Mouse (Mus musculus) hindbrain, embryonic 10.5 days (tissue): ENCODE measurements around the gene Dnajc9. TPM values are rescaled to one million over a fixed set of nuclear protein-coding genes. Genes with fewer than 3 reads are reported as not detected.

Experiments used
- DNase-seq: peaks from one replicate; pipeline ENCODE4 v3.0.0-alpha.2; 2017; ENCODE audit warnings: low spot score
- H3K27ac ChIP-seq: fragments of 300-500 bp; sonication (generic); 2 replicates; pipeline ENCODE4 v1.5.1; 2016; ENCODE audit warnings: mild to moderate bottlenecking, moderate library complexity
- H3K27me3 ChIP-seq: fragments of 300-500 bp; sonication (generic); 2 replicates; pipeline ENCODE4 v1.6.1; 2016; ENCODE audit warnings: mild to moderate bottlenecking; ENCODE audit not compliant: poor library complexity, insufficient read depth, severe bottlenecking
- H3K36me3 ChIP-seq: fragments of 300-500 bp; sonication (generic); 2 replicates; pipeline ENCODE4 v1.6.1; 2016; ENCODE audit warnings: mild to moderate bottlenecking, moderate library complexity
- H3K4me1 ChIP-seq: fragments of 300-500 bp; sonication (generic); replicated peaks from 2 replicates; pipeline ENCODE4 v1.6.1; 2016; ENCODE audit warnings: mild to moderate bottlenecking
- H3K4me3 ChIP-seq: fragments of 300-500 bp; sonication (generic); 2 replicates; pipeline ENCODE4 v1.5.1; 2016; ENCODE audit warnings: mild to moderate bottlenecking, moderate library complexity
- H3K9me3 ChIP-seq: fragments of 300-500 bp; sonication (generic); 2 replicates; pipeline ENCODE4 v1.6.1; 2016; ENCODE audit warnings: mild to moderate bottlenecking, moderate library complexity
- WGBS: fragments of 180-500 bp; shearing (Covaris S2); methylation state at CpG from one replicate; pipeline ENCODE4 v1.1.7; 2016; 5-methylcytosine and 5-hydroxymethylcytosine counted together
- polyA plus RNA-seq: library from polyadenylated mRNA; unstranded; fragments of >200 nt; fragmentation: Nextera tagmentation; extraction: Ambion mirVana; gene quantifications from 2 replicates; pipeline ENCODE4 v1.2.1, GENCODE M21; 2016

Gene Dnajc9
- polyA plus RNA-seq, 1 experiment from 2014 or later: 226 TPM

- Histone ChIP-seq H3K4me1 (no peaks in the 10 kb centered on the region), H3K36me3 (peaks cover 87% of the 10 kb centered on the region), H3K27ac (no peak overlapping the region), H3K27me3 (no peaks in the 10 kb centered on the region), H3K9me3 (no peaks in the 10 kb centered on the region), H3K4me3 (no peak overlapping the region)
- DNase-seq: no peak
- WGBS: 87% methylated on average over 7 of the region's 7 CpGs
Observed at GRCm38 (mm10) chr14:20340866-20341265, 47.8 kb downstream of the Dnajc9 start.

- no peaks in the 10 kb centered on the region for H3K27me3 ChIP-seq
- H3K4me3 ChIP-seq: no peak overlapping the region
- H3K4me1 ChIP-seq: no peaks in the 10 kb centered on the region
- H3K27ac ChIP-seq: no peak overlapping the region
- WGBS: 81% methylated on average over 8 of the region's 8 CpGs
- peaks cover 87% of the 10 kb centered on the region for H3K36me3 ChIP-seq
- H3K9me3 ChIP-seq: no peaks in the 10 kb centered on the region
- DNase-seq: no peak
Observed at GRCm38 (mm10) chr14:20340149-20340548, 48.6 kb downstream of the Dnajc9 start.

GRCm38 (mm10) chr14:20339415-20339814, 49.3 kb downstream of the Dnajc9 start:
- no peak overlapping the region for H3K27ac ChIP-seq
- H3K27me3 ChIP-seq: no peaks in the 10 kb centered on the region
- no peaks in the 10 kb centered on the region for H3K4me1 ChIP-seq
- no peak overlapping the region for H3K4me3 ChIP-seq
- WGBS: 96% methylated on average over 5 of the region's 5 CpGs
- peaks cover 87% of the 10 kb centered on the region for H3K36me3 ChIP-seq
- no peak for DNase-seq
- H3K9me3 ChIP-seq: no peaks in the 10 kb centered on the region

Other genes with a start within 250 kb of the Dnajc9 start
- gene Kcnk5, start 207.1 kb downstream of the Dnajc9 start, polyA plus RNA-seq: 12.4 and 13.5 TPM in 2 replicates
- gene Kcnk16, start 119.7 kb downstream of the Dnajc9 start, polyA plus RNA-seq: 0.09 and 0.20 TPM in 2 replicates
- gene Nudt13, start 94.2 kb downstream of the Dnajc9 start, polyA plus RNA-seq: 10.1 and 10.9 TPM in 2 replicates
- gene Ecd, start 40.8 kb downstream of the Dnajc9 start, polyA plus RNA-seq: 64.0 and 71.1 TPM in 2 replicates
- gene Fam149b, start 40.7 kb downstream of the Dnajc9 start, polyA plus RNA-seq: 45.0 and 46.7 TPM in 2 replicates
- gene Mrps16, start 4.7 kb upstream of the Dnajc9 start, polyA plus RNA-seq: 82.3 and 82.6 TPM in 2 replicates
- 1.0 and 1.3 TPM in 2 replicates for gene Cfap70, start 63.3 kb upstream of the Dnajc9 start, polyA plus RNA-seq
- 12.8 and 16.2 TPM in 2 replicates for gene Anxa7, start 91.2 kb upstream of the Dnajc9 start, polyA plus RNA-seq
- gene Mss51, start 108.0 kb upstream of the Dnajc9 start, polyA plus RNA-seq: 0.80 and 0.88 TPM in 2 replicates
- 39.7 and 44.8 TPM in 2 replicates for gene Ppp3cb, start 157.7 kb upstream of the Dnajc9 start, polyA plus RNA-seq